In genomic region chr4:97751483-97752251, GRCm38 (mm10) we compare ENCODE assay signal across 8 mouse cellular contexts. TPM values are rescaled to one million over a fixed set of nuclear protein-coding genes. Genes with fewer than 3 reads are reported as not detected.
A peak's percentile ranks its signal among the peaks of the same experiment; 100 is the strongest.
DNase-seq lines count a peak whose midpoint lies in the region; ATAC-seq lines count a peak whose summit lies in the region.

No protein-coding gene starts in this region.

- peaks cover 26% of the 10 kb centered on the region for H3K4me1 ChIP-seq in embryonic facial prominence, embryonic 13.5 days
- H3K4me1 ChIP-seq in heart, embryonic 11.5 days (ENCODE audit: control insufficient read depth, insufficient read depth, low read length), result peaks cover 13% of the 10 kb centered on the region
- H3K4me1 ChIP-seq in lung, embryonic 16.5 days (replicated peaks; ENCODE audit: control insufficient read depth, insufficient read depth, low read length), result peaks cover 12% of the 10 kb centered on the region

- peak; percentile 53 for ATAC-seq in embryonic facial prominence, embryonic 13.5 days (ENCODE audit: insufficient number of reproducible peaks, insufficient read depth, low FRiP score, low TSS enrichment, low read depth)
- ATAC-seq in heart, embryonic 11.5 days (replicated peaks; ENCODE audit: insufficient number of reproducible peaks, low FRiP score, low TSS enrichment), result peak; percentile 79
- peak; percentile 87 for ATAC-seq in lung, embryonic 16.5 days (ENCODE audit: low read depth)
- ATAC-seq in neutrophil, adult 5-6 weeks (ENCODE audit: extremely low read depth, insufficient number of reproducible peaks, low FRiP score, poor library complexity, severe bottlenecking), result peak; percentile 37

- peak overlapping the region; percentile 52 for H3K4me3 ChIP-seq in embryonic facial prominence, embryonic 13.5 days
- H3K4me3 ChIP-seq in heart, embryonic 11.5 days (ENCODE audit: low read depth, low read length), result peak overlapping the region; percentile 52
- peak overlapping the region; percentile 52 for H3K4me3 ChIP-seq in lung, embryonic 16.5 days (ENCODE audit: low read length)

- H3K9ac ChIP-seq in embryonic facial prominence, embryonic 13.5 days, result peak overlapping the region; percentile 77
- H3K9ac ChIP-seq in heart, embryonic 11.5 days (ENCODE audit: low read depth, low read length), result peak overlapping the region; percentile 78
- peak overlapping the region; percentile 81 for H3K9ac ChIP-seq in lung, embryonic 16.5 days (ENCODE audit: low read length)

- H3K27me3 ChIP-seq in embryonic facial prominence, embryonic 13.5 days, result peaks cover 40% of the 10 kb centered on the region
- no peaks in the 10 kb centered on the region for H3K27me3 ChIP-seq in heart, embryonic 11.5 days (ENCODE audit: control insufficient read depth, insufficient read depth, low read length)
- H3K27me3 ChIP-seq in lung, embryonic 16.5 days (ENCODE audit: control insufficient read depth, insufficient read depth, low read depth, low read length), result no peaks in the 10 kb centered on the region

- peak overlapping the region; percentile 90 for H3K4me2 ChIP-seq in embryonic facial prominence, embryonic 13.5 days
- peak overlapping the region; percentile 78 for H3K4me2 ChIP-seq in heart, embryonic 11.5 days
- H3K4me2 ChIP-seq in lung, embryonic 16.5 days (ENCODE audit: low read depth, low read length), result peak overlapping the region; percentile 82

- H3K27ac ChIP-seq in embryonic facial prominence, embryonic 13.5 days, result peak overlapping the region; percentile 74
- peak overlapping the region; percentile 82 for H3K27ac ChIP-seq in heart, embryonic 11.5 days (ENCODE audit: low read depth, low read length)
- peak overlapping the region; percentile 96 for H3K27ac ChIP-seq in lung, embryonic 16.5 days (ENCODE audit: low read length)

- WGBS in embryonic facial prominence, embryonic 13.5 days, result 2% methylated on average over 40 of the region's 40 CpGs
- under 1% methylated on average over 40 of the region's 40 CpGs for WGBS in heart, embryonic 11.5 days (ENCODE audit: insufficient replicate concordance)
- 1% methylated on average over 40 of the region's 40 CpGs for WGBS in lung, embryonic 16.5 days

- peak; percentile 44 to 45 for DNase-seq in B cell, adult 2 months
- peak; percentile 67 for DNase-seq in NIH3T3 (ENCODE audit: low read depth)
- DNase-seq in kidney, adult 8-10 months, result peak; percentile 69 to 76
- DNase-seq in urinary bladder, adult 2 months (ENCODE audit: low spot score), result peak; percentile 49

- H3K36me3 ChIP-seq in embryonic facial prominence, embryonic 13.5 days, result no peaks in the 10 kb centered on the region
- H3K36me3 ChIP-seq in heart, embryonic 11.5 days (ENCODE audit: control insufficient read depth, insufficient read depth, low read length), result no peaks in the 10 kb centered on the region
- H3K36me3 ChIP-seq in lung, embryonic 16.5 days (ENCODE audit: control insufficient read depth, insufficient read depth, low read length), result no peaks in the 10 kb centered on the region

- H3K9me3 ChIP-seq in embryonic facial prominence, embryonic 13.5 days, result no peaks in the 10 kb centered on the region
- no peaks in the 10 kb centered on the region for H3K9me3 ChIP-seq in heart, embryonic 11.5 days (replicated peaks; ENCODE audit: control insufficient read depth, low read length)
- H3K9me3 ChIP-seq in lung, embryonic 16.5 days (ENCODE audit: control insufficient read depth, low read length), result no peaks in the 10 kb centered on the region

RNA-seq across cellular contexts. Expression of gene Nfia, which starts 20.9 kb away (rescaled TPM):
- 59.9 and 71.0 TPM in 2 replicates for polyA plus RNA-seq in embryonic facial prominence, embryonic 13.5 days (2015; fragmentation: Nextera tagmentation; extraction: Ambion mirVana)
- polyA plus RNA-seq in heart, embryonic 11.5 days (2014; fragmentation: Nextera tagmentation; extraction: Ambion mirVana), result 27.5 and 33.7 TPM in 2 replicates
- 48.3 and 52.9 TPM in 2 replicates for polyA plus RNA-seq in lung, embryonic 16.5 days (2015; fragmentation: Nextera tagmentation; extraction: Ambion mirVana)
- 11.3 and 11.4 TPM in 2 replicates for total RNA-seq in neutrophil, adult 5-6 weeks (2017)
- 19.6 and 36.7 TPM in 2 replicates for polyA plus RNA-seq in urinary bladder, adult 2 months (2012; rRNA removed)

RNA-seq across cellular contexts. Expression of gene E130114P18Rik, which starts 26.2 kb away (rescaled TPM):
- polyA plus RNA-seq in embryonic facial prominence, embryonic 13.5 days (2015; fragmentation: Nextera tagmentation; extraction: Ambion mirVana), result 5.0 and 7.5 TPM in 2 replicates
- 0.72 and 0.73 TPM in 2 replicates for polyA plus RNA-seq in heart, embryonic 11.5 days (2014; fragmentation: Nextera tagmentation; extraction: Ambion mirVana)
- polyA plus RNA-seq in lung, embryonic 16.5 days (2015; fragmentation: Nextera tagmentation; extraction: Ambion mirVana), result 0.79 and 0.85 TPM in 2 replicates
- total RNA-seq in neutrophil, adult 5-6 weeks (2017), result not detected in 2 replicates
- 0.22 and 0.72 TPM in 2 replicates for polyA plus RNA-seq in urinary bladder, adult 2 months (2012; rRNA removed)

Comparison
In these comparisons a context has a peak if more than half of its experiments do, and no peak if none do; other contexts are left out.
1. Peak in every context shown above with its lines: DNase-seq, ATAC-seq, H3K4me3 ChIP-seq and H3K27ac ChIP-seq.
2. ATAC-seq: peak in every context shown above with its lines; median percentile 87 in lung, embryonic 16.5 days; 79 in heart, embryonic 11.5 days; 53 in embryonic facial prominence, embryonic 13.5 days; 37 in neutrophil, adult 5-6 weeks.